Mouse (Mus musculus) R1 (cell line): ENCODE measurements around the gene BC025920.

Source experiments
- DNase-seq: peaks from one replicate; pipeline ENCODE4 v3.0.0-alpha.2; 2018; ENCODE audit warnings: low read depth, low spot score

Gene BC025920

DNA sequence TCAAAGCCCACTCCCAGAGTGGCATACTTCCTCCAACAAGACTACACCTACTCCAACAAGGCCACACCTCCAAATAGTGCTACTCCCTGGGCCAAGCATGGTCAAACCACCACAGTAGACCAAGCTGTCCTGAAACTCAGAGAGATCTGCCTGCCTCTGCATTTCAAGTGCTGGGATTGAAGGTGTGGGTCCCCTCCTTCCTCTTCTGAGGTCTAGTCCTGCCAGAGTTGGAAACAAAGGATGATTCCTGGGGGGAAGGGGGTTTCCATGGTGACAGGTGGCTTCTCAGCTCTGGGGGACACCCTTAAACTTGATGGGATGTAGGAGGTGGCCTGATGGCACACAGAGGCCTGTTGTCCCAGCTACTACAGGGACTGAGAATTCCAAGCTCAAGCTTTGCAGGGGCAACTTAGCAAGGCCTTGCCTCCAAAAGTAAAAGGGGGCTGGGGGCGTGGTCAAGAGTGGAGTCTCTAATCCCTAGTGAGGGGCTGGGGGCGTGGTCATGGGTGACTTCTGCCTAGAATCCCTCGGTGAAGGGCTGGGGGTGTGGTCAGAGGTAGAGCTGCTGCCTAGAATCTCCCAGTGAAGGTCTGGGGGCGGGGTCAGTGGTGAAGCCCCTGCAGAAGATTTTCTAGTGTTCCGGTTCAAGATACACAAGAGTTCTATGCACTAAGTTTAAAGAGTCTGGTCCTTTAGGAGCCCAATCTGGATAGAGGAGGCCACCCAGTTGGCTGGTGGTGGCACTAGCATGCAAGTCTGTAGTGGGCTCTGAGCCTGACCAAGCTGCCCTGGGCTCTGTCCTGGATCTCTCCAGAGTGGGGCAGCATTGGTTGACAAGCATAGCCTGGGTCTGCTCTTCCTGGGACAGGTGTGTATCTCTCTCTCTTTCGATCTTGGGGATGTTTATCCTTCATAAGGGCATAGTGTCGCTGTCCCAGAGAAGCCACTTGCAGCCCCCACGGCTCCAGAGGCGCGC lies 31.7 kb upstream of the BC025920 start, which contains the start of gene Tle2:
Gene Tle2 (plus strand): TSS at position 481 of the 976 bp plus-strand sequence.
- DNase-seq, result peak; percentile 93

DNA sequence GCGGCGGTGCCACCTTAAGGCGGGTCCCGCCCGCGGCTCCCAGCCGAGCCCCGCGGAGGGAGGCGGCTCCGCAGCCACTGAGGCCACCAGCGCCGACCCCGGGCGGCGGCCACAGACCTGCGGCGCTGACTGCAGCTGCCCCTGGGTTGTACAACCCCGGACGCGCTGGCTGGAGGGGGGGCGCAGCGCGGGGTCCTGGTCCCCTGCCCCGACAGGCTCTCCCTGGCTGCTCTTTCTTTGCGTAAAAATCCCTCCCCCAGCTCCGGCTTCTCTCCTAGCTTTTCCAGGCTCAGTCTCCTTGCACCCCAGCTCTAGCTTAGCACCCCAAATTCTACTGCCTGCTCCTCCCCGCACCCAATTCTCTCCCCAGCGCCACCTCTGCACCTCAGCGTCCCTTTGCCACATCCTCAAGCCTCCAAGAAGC lies 30.9 kb upstream of the BC025920 start:
- no peak for DNase-seq

- no peak for DNase-seq
These were observed 30.4 kb upstream of the BC025920 start for GRCm38 (mm10) chr10:81575695-81576094.

DNA sequence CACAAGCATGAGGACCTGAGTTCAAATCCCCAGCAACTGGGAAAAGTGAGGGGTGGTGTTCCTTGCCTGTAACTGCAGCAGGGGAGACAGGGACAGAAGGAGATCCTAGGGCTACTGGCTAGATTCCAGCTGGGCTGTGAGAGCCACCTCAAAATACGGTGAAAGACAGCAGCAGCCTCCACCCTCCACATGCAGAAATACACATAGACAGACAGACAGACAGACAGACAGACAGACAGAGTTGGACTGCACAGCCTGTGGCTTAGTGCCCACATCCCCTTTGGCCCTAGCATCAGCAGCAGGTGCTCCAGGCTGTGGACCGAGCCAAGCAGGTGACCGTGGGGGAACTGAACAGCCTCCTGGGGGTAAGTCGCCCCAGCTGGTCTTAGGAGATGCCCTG lies 26.1 kb upstream of the BC025920 start:
- DNase-seq, result no peak

- DNase-seq, result no peak
These were observed 25.5 kb upstream of the BC025920 start for GRCm38 (mm10) chr10:81580441-81581070.

DNA sequence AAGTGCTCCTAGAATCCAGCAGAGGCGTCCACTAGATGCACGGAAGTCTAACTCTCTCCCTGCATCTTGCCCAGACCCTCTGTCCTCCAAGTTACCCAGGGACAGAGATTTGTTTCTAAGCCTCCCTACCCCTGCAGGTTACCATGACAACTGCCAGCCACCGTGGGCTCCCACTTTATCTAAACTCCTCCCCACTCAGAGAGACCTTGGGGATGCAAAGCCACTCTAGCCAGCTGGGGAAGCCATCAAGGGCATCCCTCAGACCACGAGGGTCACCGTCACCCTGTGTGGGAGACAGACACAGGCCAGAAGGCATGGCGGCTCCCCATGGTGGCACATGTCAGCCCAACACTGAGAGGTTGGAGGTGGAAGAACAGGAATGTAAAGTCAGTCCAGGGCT lies 22.7 kb upstream of the BC025920 start:
- no peak for DNase-seq

DNA sequence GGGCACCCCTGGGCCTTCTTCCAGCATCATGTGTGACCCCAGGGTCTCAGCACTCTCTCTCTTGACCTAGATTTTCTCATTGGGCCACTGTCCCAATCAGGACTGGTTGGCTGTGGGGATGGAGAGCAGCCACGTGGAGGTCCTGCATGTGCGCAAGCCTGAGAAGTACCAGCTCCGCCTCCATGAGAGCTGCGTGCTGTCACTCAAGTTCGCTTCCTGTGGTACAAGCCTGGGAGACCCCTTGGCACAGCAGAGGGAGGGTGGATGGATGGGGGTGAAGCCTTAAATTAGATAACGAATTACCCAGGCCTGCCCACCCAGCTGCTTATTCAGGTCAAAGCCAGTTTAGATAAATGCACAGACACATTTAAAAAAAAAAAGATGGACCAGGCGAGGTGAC lies 17.3 kb upstream of the BC025920 start:
- no peak for DNase-seq

DNA sequence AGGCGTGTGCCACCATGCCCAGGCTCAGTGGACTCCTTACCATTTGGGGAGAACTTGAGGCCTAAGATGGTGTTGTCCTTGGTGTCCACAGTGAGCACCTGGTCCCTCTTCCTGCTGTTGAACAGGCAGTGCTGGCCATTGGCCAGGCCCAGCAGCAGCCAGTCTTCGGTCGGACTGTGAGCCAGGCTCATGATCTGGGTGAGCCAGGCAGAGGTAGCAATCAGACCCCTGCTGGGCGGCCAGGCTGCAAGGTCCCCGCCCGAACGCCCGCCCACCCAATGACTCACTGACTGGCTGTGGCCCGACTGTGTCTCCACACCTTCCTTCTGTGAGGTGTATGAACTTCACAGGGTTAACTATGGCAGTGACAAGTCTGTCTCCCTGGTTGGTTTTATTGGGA lies 14.2 kb upstream of the BC025920 start:
- DNase-seq, result no peak

- DNase-seq, result no peak
These were observed 13.4 kb upstream of the BC025920 start for GRCm38 (mm10) chr10:81592631-81593030.

DNA sequence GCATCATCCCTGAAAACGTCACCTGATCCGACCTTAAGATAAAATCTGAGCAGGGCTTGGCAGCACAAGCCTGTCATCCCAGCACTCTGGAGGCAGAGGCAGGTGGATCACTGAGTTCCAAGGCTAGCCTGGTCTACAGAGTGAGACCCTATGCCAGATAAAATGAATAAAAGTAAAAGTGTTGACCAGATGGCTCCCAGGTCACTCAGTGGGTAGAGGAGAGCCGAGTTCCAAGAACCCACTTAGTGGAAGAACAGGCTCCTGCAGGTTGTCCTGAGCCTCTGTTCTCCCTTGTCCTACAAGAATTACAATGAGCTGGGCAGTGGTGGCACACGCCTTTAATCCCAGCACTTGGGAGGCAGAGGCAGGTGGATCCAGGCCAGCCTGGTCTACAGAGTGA lies 12.8 kb upstream of the BC025920 start:
- DNase-seq, result no peak

DNA sequence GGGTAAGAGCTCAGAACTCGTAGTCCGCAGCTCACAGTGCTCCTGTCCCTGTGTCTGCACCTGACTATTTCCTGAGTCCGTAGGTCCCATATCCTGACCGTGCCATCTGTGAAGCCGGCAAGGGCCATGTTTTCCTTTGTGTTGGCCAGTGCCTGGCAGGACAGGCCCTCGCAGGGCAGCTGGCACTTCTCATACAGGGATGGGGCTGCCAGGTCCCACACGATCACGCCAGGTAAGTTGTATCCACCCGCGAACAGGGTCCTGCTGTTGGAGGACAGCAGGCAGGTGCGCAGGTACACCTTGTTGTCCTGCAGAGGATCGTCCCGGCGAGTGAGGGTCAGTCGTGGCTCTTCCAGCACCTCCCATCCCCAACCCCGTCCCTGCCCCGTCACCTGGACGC lies 12.1 kb upstream of the BC025920 start:
- DNase-seq, result no peak

DNA sequence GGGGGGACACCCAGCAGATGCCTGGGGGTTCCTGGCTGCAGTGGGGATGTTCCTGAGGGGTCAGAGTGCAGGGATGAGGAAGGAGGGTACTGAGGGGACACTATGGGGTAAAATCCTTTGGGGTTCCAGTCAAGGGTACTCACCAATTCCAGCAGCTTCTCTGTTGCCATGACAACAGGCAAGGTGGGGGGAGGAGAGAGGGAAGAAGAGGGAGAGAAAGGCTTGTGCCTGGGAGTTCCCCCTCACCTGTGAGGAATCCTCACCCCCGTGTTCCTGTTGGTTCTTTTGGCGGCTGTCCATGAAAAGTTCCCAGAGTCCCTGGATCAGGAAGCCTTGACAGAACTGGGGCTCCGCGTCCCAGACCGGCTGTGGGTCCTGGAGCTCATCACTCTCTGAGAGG lies 10.5 kb upstream of the BC025920 start:
- no peak for DNase-seq

GRCm38 (mm10) chr10:81596611-81597010 lies 9.5 kb upstream of the BC025920 start:
- no peak for DNase-seq

DNA sequence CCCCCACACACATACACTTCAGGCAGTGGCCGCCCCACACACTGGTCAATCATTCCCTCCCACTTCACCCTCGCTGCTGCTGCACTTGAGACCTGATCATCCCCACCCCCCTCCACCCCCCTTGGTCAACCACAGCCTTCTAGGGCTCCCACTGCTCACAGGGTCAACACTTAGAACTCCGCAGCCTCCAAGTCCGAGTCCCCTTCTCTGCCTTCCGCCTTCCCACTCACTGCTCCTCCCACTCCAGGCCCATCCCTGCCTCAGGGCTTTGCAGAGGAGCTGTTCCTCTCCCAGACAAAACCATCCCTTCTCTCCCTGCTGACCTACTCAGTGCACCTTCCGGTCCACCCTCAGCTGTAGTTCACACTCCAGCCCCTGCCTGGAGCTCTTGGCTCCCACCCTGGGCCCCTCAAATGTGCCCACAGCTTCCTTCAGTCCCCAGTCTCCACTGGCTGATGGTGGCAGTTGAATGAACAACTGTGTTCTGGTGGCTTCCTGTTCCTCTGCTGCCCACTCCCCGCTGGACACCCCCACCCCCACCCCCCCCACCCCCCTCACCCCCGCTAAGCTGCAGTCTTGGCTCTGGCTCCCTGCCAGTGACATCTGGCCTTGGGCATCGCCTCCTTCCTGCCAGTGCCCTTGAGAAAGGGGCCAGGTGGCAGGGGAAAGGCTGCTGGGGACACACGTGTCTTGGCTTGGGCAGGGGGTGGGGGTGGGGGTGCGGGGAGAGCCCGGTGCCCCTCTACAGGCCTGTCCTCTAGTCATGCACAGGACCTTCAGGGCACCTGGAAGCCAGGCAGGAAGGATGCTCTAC lies 8.7 kb upstream of the BC025920 start:
- DNase-seq, result no peak

GRCm38 (mm10) chr10:81598342-81598741 lies 7.7 kb upstream of the BC025920 start:
- DNase-seq, result no peak

DNA sequence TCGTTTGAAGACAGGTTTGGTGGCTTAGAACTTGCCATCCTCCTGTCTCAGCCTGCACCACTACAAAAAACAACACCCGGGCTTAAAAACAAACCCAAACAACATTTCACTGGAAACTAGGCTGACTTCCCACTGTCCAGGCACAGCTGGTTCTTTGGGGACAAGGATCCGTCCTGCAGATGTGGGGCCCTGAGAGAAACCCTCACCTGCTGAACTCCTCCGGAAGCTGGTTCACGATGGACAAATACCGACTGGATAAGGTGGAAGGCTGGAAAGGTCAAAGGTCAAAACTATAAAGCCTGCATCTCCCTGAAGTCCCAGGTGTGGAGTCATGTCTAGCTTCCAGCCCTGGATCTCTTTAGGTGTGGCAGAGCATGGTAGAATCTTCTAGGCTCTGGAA lies 7.2 kb upstream of the BC025920 start:
- no peak for DNase-seq

DNA sequence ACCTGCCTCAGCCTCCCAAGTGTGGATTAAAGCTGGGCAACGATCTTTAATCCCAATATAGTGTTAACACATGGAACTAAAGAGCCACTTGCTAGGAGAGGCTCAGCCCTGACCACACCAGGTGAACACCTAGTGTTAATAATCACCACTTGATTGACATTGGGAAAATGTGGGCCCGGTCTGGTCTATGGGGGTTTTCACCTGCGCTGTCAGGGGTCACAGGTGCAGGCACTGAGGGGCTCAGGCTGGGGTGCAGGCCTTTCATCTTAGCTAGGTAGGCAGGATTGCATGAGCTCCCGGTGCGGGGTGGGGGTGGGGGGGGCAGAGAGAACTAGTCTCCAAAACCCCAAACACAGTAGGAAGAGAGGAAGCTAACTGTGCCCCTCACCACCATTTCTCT lies 6.4 kb upstream of the BC025920 start:
- no peak for DNase-seq

DNA sequence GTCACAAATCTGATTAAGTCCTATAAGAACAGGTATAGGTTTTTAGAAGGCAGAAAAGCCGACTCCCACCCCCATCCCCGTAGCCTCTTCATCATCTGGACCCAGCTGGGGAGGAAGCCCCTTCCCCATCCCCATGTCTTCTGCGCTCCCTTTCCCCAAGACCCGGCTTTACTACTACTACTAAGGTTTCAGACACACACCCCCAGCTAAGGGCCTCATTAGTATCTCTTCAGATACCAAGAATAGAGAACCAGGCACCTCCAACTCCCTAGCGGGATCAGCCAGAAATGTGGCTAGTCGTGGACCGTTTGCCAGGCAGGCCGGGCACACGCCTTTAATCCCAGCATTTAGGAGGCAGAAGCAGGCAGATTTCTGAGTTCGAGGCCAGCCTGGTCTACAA lies 6.0 kb upstream of the BC025920 start:
- no peak for DNase-seq

- peak; percentile 99 for DNase-seq
These were observed 5.3 kb upstream of the BC025920 start, which contains the start of gene Tle6 for GRCm38 (mm10) chr10:81600738-81601203. Tle6 (minus strand) TSS chr10:81601073.

- DNase-seq, result no peak
These were observed 4.6 kb upstream of the BC025920 start for GRCm38 (mm10) chr10:81601396-81601905.

DNA sequence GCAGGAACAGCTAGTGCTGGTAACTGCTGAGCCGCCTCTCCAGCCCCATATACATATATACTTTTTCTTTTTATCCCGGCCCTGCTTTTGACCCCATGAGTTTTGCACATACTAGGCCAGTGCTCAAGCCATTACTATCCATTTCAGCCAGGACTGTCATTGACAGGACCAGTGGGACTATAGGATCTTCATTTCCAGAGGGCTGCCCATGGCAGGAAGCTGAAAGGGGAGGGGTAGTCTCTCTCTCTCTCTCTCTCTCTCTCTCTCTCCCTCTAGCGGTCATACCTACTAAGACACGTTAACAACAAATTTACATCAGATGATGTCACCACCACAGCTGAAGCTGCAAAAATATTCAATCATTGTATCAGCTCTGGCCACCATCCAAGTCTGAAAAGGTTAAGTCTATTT lies 3.3 kb upstream of the BC025920 start:
- DNase-seq, result peak; percentile 84
